Mouse (Mus musculus) heart, postnatal 25 days (tissue): ENCODE data around the gene Tenm4. TPM values are rescaled to one million over a fixed set of nuclear protein-coding genes. Genes with fewer than 3 reads are reported as not detected.
A peak's percentile ranks its signal among the peaks of the same experiment; 100 is the strongest.

Source experiments
- DNase-seq: peaks from one replicate; pipeline ENCODE4 v3.0.0; 2022; ENCODE audit warnings: low spot score
- intact Hi-C: fragments of 180-260 bp; cut with DNase I; formaldehyde crosslinking; loops from one replicate; pipeline ENCODE4 v1.15.1; 2025
- total RNA-seq, 2 experiments: library from RNA; stranded (reverse); gene quantifications; 2 replicates each; pipeline ENCODE4 v1.2.3; 2021

Gene Tenm4
- total RNA-seq, 2 experiments from 2014 or later = 1.0 to 1.1 TPM

DNA sequence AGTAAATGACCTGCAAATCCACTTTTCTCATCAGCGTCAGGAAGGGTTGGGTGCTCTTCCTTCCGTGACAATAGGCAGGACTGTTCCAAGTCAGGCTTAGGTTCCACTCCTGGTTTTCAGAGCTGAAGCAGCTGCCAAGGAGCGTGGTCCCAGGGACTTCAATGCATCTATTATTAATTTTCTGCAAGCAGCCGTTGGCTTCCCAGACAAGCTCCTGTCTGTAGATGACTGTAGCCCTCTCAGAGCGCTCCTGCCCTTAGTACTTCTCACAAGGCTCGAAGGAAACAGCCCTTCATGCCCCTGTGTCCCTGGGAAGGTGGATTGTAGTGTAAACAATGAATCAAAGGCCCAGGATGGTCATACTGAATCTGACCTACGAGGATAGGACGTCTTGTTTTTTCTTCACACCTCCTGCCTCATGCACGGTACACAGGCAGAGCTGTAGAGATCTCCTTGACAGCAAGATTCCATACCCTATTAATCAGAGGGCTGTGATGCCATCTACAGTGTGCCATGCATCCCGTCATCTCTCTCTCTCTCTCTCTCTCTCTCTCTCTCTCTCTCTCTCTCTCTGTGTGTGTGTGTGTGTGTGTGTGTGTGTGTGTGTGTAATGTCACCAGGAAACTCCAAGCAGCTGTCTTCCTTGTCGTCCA lies 331.4 kb downstream of the Tenm4 start:
- intact Hi-C loops = loop anchor here (5.0 kb wide), 1 partner anchor 85 kb away; no protein-coding TSS in a partner anchor
- no peak for DNase-seq

- intact Hi-C loops = no loop called here
- no peak for DNase-seq
These were observed 334.5 kb downstream of the Tenm4 start for GRCm38 (mm10) chr7:96505538-96505937.

GRCm38 (mm10) chr7:96507046-96507445 lies 336.0 kb downstream of the Tenm4 start:
- intact Hi-C loops = no loop called here
- DNase-seq = no peak

DNA sequence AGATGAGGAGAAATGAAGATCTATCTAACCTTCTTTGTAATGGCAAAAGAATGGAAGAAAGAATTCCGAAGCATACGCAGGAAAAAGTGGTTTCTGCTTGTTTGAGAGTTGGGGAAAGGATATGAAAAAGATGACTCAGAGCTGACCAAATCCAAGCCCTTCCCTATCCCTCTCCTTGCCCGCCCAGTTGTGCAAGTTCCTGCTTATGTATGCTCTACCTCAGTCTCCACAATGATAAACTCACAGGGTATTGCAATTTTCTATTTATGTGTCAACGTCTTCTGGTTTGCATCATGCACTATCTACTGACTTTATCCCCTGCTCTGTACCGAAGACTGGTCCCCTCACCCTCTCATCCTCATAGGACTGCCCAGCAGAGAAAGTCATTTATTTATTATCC lies 339.4 kb downstream of the Tenm4 start:
- intact Hi-C loops = loop anchor here (10.0 kb wide), 1 partner anchor 264 kb away; no protein-coding TSS in a partner anchor
- no peak for DNase-seq

DNA sequence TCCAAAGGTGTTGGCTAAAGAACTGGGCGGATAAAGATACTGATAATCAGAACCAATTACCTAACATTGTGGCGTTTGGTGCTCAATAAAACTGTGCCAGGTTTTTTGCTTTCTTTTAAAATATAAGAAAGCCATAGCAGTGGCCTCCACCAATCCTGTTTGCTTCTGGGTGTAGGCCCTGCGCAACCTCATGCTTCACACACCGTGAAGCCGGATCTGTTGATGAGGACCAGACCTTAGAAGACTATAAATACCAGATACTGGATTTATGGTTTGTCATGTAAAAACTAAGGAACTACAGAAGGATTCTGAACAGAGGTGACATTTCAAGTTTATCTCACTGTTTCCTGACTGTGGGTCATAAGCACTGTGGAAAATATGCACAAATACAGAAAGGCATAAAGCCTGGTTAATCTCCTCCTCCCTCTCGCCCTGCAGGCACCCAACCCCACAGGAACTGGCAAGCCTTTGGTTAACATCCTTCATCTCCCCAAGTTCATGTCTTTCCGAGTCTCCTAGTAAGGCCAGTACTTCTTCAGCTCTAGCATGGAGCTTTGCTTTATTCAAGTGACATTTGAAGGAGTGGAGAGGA lies 340.1 kb downstream of the Tenm4 start:
- no peak for DNase-seq
- intact Hi-C loops = loop anchor here (10.0 kb wide), 1 partner anchor 264 kb away; no protein-coding TSS in a partner anchor

GRCm38 (mm10) chr7:96511953-96512511 lies 341.0 kb downstream of the Tenm4 start:
- DNase-seq = no peak
- intact Hi-C loops = loop anchor here (10.0 kb wide), 1 partner anchor 263 kb away; no protein-coding TSS in a partner anchor

- no peak for DNase-seq
- intact Hi-C loops = loop anchor here (1.0 to 10.0 kb wide), 2 partner anchors 256 to 396 kb away; no protein-coding TSS in a partner anchor
These were observed 348.2 kb downstream of the Tenm4 start for GRCm38 (mm10) chr7:96519216-96519615.

GRCm38 (mm10) chr7:96521956-96522355 lies 350.9 kb downstream of the Tenm4 start:
- DNase-seq = no peak
- intact Hi-C loops = no loop called here

DNA sequence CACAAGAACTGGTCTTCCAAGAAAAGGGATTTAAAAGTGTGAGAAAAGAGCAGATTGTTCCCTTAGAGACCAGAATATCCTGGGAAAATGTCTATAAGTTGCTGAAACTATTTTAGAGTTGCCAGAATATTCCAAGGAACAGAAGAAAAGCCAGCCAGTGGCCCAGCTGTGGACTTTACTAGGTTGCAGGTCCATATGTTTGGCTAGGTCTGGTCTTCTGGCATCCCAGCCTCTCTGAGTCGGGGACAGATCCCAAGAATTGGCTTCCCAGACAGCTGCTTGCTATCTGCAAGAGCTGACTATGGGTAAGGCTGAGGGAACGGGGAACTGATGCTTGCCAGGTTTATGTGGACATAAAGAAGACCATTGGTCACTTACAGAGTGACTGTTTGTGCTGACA lies 352.6 kb downstream of the Tenm4 start:
- DNase-seq = peak; percentile 7
- intact Hi-C loops = no loop called here

DNA sequence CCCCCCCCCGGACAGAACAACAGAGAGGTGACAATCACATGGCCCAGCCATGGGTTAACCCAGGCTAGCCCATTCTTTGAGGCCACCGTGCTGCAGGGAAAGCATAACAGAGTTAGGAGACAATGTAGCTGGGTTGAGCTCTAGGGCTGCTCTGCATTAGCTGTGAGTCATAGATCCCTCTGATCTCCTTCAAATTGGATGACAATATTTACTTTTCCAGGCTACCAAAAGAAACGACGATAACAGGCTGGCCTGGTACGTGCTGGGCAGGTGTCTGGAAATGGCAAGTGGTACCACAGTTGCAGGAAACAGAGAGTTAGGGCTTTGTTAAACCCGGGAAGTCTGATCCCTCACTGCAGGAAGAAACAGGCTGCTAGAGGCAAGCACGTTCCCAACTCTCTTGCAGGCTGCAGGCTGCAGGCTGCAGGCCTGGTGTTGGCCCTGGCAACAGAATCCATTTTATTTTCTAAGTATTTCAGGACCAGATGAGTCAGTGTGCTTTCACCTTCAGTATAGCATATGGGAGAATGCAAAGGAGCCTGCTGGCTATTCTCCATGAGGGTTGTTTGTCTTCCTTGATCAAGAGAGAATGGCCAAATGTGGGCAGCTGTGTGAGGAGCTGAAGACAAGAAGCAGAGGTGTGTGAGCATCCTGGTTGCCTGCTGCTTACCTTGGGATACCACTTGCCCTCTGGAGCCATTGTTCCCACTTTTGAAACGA lies 353.6 kb downstream of the Tenm4 start:
- intact Hi-C loops = no loop called here
- DNase-seq = no peak

- intact Hi-C loops = no loop called here
- no peak for DNase-seq
These were observed 354.3 kb downstream of the Tenm4 start for GRCm38 (mm10) chr7:96525344-96525743.

- no peak for DNase-seq
- intact Hi-C loops = loop anchor here (5.0 kb wide), 1 partner anchor 57 kb away; no protein-coding TSS in a partner anchor
These were observed 359.8 kb downstream of the Tenm4 start for GRCm38 (mm10) chr7:96530571-96531426.

DNA sequence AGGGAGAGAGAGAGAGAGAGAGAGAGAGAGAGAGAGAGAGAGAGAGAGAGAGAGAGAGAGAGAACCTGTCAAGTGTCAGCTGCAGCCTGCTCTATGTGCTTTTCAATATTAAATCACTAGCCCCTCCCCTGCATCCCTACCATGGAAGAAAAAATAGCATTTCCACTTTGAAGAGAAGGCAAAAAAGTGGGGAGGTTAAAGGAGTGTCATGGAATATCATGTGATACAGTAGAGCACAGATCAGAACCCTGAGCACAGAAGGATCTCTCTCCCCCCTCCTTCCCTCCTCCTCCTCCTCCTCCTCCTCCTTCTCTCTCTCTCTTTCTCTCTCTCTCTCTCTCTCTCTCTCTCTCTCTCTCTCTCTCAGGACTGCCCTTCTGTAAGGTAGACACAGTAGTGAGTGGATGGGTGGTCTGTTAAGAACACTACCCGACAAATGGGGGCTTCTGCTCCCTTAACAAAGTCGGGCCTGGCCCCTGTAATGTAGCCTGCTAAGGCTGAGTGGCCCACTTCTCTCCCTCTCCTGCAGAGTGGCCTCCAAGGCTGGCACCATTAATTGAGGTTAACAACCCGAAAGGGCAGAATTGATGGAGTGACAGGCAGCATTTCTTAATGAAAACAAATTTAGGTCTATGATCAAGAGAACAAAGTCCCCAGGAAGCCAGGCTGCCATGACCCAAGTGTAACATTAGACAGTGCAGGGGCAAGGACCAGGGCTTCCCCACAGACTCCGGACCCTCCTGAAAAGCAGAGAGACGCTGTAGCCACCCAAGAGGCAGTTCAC lies 361.1 kb downstream of the Tenm4 start:
- DNase-seq = no peak
- intact Hi-C loops = loop anchor here (5.0 kb wide), 1 partner anchor 55 kb away; no protein-coding TSS in a partner anchor

GRCm38 (mm10) chr7:96532804-96533400 lies 361.9 kb downstream of the Tenm4 start:
- intact Hi-C loops = loop anchor here (5.0 kb wide), 1 partner anchor 54 kb away; no protein-coding TSS in a partner anchor
- DNase-seq = no peak

DNA sequence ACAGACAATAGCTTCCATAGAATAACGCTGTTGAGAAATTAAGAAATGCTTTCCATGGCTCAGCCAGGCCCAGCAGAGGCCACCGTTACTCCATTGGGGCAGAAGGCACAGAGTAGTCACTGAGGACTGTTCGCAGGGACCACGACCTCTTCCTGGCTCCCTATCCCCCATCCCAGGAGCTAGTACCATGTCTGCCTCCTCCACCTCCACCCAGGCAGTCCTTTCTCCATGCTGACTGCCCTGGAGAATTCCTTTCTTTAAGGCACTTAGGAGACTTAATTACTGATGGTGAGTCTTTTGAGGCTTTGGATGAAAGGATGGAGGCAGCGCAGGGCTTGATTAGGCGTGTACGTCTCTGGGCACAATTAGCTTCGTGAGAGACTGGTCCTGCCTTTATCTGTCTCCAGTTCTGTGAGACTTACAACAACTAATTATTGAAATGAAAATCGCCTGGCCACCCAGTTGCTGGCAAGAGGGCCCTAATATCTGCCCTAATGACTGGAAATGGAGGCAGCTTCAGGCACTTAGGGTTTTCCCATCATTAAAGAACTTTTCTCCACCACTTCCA lies 365.4 kb downstream of the Tenm4 start:
- intact Hi-C loops = no loop called here
- DNase-seq = no peak

GRCm38 (mm10) chr7:96539248-96540034 lies 368.4 kb downstream of the Tenm4 start:
- intact Hi-C loops = no loop called here
- DNase-seq = no peak

- intact Hi-C loops = no loop called here
- no peak for DNase-seq
These were observed 369.5 kb downstream of the Tenm4 start for GRCm38 (mm10) chr7:96540458-96541096.
